Mouse (Mus musculus): ENCODE data around the gene Mroh2a. TPM values are rescaled to one million over a fixed set of nuclear protein-coding genes. Genes with fewer than 3 reads are reported as not detected.
A peak's percentile ranks its signal among the peaks of the same experiment; 100 is the strongest.

The Mroh2a gene
- total RNA-seq, 2 experiments from 2014 or later: 0.17 to 1.1 TPM

- ATAC-seq (replicated peaks; ENCODE audit: poor library complexity): no peak
Measured at GRCm38 (mm10) chr1:88234646-88235045, 7.9 kb downstream of the Mroh2a start.

GRCm38 (mm10) chr1:88235046-88235893 is 8.5 kb downstream of the Mroh2a start:
- ATAC-seq (replicated peaks; ENCODE audit: poor library complexity): no peak

- ATAC-seq (replicated peaks; ENCODE audit: poor library complexity): no peak
Measured at GRCm38 (mm10) chr1:88235894-88236415, 9.2 kb downstream of the Mroh2a start.

DNA sequence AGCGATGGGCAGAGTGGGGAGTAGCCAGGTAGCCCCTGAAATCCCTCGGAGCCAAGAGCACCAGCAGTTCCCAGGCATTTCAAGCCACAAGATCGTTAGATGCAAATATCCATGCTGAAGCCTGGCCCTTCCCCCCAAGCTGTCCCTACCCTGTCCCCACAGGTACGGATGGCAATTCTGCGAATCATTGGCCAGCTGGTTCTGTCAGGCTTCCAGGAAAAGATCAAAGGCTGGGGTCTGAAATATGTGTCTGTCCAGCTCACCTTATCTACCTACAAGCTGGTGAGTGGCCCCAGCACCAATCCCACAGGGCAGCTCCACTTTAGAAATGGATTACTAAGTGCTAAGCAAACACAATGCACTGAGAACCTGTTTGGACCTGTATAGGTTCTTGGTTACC is 10.5 kb downstream of the Mroh2a start:
- no peak for ATAC-seq (replicated peaks; ENCODE audit: poor library complexity)

- no peak for ATAC-seq (replicated peaks; ENCODE audit: poor library complexity)
Measured at GRCm38 (mm10) chr1:88238771-88239170, 12.0 kb downstream of the Mroh2a start.

- ATAC-seq (replicated peaks; ENCODE audit: poor library complexity): no peak
Measured at GRCm38 (mm10) chr1:88240072-88240471, 13.3 kb downstream of the Mroh2a start.

- no peak for ATAC-seq (replicated peaks; ENCODE audit: poor library complexity)
Measured at GRCm38 (mm10) chr1:88240579-88240978, 13.8 kb downstream of the Mroh2a start.

DNA sequence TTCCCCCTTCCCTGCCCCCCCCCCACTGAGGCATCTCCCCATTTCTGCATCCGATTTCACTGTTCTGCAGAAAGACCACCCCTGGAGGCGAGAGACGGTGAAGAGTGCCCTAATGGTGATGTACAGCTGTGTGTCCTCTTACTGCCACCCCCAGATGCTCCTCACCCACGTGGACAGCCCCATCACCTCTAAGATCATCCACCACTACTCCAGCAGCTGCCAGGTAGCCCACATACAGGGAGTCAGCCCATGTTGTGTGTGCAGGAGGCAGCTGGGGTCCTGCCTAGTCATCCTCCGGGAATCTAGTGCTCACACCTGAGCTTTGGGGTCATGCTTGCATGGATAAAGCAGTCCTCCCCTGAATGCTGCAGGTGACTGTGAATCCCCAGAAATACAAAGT is 17.1 kb downstream of the Mroh2a start:
- no peak for ATAC-seq (replicated peaks; ENCODE audit: poor library complexity)

DNA sequence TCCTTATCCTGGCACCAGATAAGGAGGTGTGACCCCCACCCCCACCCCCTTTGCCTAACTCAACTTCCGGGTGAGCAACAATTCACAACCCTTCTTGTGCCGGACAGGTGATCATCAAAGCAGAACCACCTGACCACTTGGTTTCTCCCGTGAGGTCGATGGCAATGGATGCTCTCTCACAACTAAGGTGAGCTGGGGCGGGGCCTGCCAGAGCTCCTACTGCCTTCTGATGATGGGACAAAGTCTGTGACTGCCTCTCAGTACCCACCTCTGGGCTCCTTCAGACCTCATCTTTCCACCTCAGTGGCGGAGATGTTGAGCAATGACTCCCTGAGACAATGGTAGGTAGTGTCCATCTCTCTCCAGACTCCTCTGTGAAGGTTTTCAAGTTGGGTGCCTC is 19.1 kb downstream of the Mroh2a start:
- no peak for ATAC-seq (replicated peaks; ENCODE audit: poor library complexity)

DNA sequence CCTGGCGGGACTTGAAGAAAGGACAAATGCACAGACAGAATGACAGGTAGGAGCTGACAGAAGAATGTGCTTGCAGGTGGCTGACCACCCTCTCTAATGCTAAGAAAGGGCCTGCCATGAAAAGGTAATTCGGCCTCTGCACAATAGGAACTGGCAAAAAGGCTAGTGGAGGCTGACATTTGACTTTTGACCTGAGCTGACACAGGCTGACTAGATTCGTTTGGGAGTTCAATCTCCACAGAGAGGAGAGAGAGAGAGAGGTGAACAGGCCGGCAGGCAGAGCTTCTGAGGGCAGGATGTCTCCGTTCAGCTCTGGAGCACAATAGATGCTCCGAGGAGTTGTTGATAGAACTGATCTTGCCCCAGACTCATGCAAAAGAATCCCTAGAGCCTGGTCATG is 19.6 kb downstream of the Mroh2a start:
- no peak for ATAC-seq (replicated peaks; ENCODE audit: poor library complexity)

GRCm38 (mm10) chr1:88247660-88248059 is 20.9 kb downstream of the Mroh2a start:
- no peak for ATAC-seq (replicated peaks; ENCODE audit: poor library complexity)

GRCm38 (mm10) chr1:88248658-88249057 is 21.9 kb downstream of the Mroh2a start:
- ATAC-seq (replicated peaks; ENCODE audit: poor library complexity): peak; percentile 26

DNA sequence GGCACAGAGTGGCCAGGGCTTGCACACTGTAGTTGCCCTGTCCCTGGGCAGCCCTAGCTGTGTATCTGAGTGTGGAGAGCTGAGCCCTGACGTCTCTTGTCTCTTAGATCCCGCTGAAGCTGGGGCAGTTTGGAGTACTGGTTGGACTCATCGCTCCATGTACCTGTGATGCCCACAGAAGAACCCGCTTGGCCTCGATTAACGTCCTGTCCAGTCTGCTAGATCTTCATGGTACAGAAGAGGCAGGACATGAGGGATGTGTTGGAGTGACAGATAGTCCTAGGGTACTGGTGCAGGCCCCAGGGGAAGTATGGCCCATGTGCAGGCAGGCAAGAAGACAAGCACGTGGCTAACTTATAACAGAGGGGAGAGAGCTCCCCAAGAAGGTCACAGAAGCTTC is 22.8 kb downstream of the Mroh2a start:
- ATAC-seq (replicated peaks; ENCODE audit: poor library complexity): no peak

DNA sequence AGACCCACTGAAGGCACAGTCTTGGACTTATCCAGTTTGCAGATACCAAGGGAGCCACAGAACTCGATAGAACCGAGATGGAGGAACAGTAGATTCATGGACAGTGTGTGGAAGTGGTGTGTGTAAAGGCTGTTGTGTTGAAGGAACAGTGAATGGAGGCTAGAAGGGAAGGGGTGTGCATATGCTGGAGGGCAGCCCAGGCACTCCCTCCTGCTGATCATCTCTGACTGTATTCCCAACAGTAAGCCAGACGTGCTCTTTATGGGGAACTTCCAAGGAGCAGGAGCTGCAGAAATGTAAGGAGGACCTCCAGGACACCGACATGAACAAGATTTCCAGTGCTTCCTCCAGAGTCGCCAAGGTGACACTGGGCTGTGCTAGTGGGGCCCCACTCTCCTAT is 23.2 kb downstream of the Mroh2a start:
- ATAC-seq (replicated peaks; ENCODE audit: poor library complexity): no peak

- peak; percentile 4; the same call in 1 of the 2 replicates for ATAC-seq (replicated peaks; ENCODE audit: poor library complexity)
Measured at GRCm38 (mm10) chr1:88253106-88253505, 26.3 kb downstream of the Mroh2a start.

- ATAC-seq (replicated peaks; ENCODE audit: poor library complexity): peak; percentile 3; the same call in 1 of the 2 replicates
Measured at GRCm38 (mm10) chr1:88253540-88253939, 26.8 kb downstream of the Mroh2a start.

- no peak for ATAC-seq (replicated peaks; ENCODE audit: poor library complexity)
Measured at GRCm38 (mm10) chr1:88254793-88255465, 28.1 kb downstream of the Mroh2a start.

- ATAC-seq (replicated peaks; ENCODE audit: poor library complexity): no peak
Measured at GRCm38 (mm10) chr1:88255466-88255857, 28.7 kb downstream of the Mroh2a start.

GRCm38 (mm10) chr1:88255989-88256754 is 29.4 kb downstream of the Mroh2a start:
- ATAC-seq (replicated peaks; ENCODE audit: poor library complexity): no peak

- no peak for ATAC-seq (replicated peaks; ENCODE audit: poor library complexity)
Measured at GRCm38 (mm10) chr1:88256886-88257663, 30.3 kb downstream of the Mroh2a start.

Data from megakaryocyte progenitor cell, adult 5-6 weeks (primary cell).